Mouse (Mus musculus) spleen, adult 2 months (tissue): ENCODE results near the gene Gpr107.

Experiments
- CTCF ChIP-seq: fragments of 200-500 bp; IDR thresholded peaks from 2 replicates; pipeline ENCODE4 v1.5.1; 2011; ENCODE audit warnings: mild to moderate bottlenecking, inconsistent platforms; ENCODE audit not compliant: insufficient read depth, insufficient read length, insufficient replicate concordance; ENCODE audit errors: extremely low read depth
- POLR2A ChIP-seq: fragments of 200-500 bp; IDR thresholded peaks from 2 replicates; pipeline ENCODE4 v1.6.1; 2011; ENCODE audit warnings: low read depth, low read length, inconsistent platforms

- no peak for TF ChIP-seq POLR2A
- TF ChIP-seq CTCF, result no peak
Measured at GRCm38 (mm10) chr2:31221582-31221981, 69.5 kb downstream of the Gpr107 start.
